Mouse (Mus musculus) testis, adult 2 months (tissue): ENCODE data around the gene Atp9a.

ENCODE experiments used
- CTCF ChIP-seq: fragments of 200-500 bp; IDR thresholded peaks from 2 replicates; pipeline ENCODE4 v1.5.1; 2012; ENCODE audit warnings: low read depth, mild to moderate bottlenecking, inconsistent platforms, low read length, moderate library complexity; ENCODE audit not compliant: control insufficient read depth, insufficient read depth, insufficient replicate concordance
- POLR2A ChIP-seq: fragments of 200-500 bp; IDR thresholded peaks from 2 replicates; pipeline ENCODE4 v1.6.1; 2012; ENCODE audit warnings: low read depth, mild to moderate bottlenecking, inconsistent platforms, low read length, moderate library complexity; ENCODE audit not compliant: control insufficient read depth

GRCm38 (mm10) chr2:168626385-168626784 lies 115.8 kb downstream of the Atp9a start:
- TF ChIP-seq CTCF (no peak), POLR2A (no peak)
